Comparison of ENCODE assay signal across 9 mouse cellular contexts in the genomic region with DNA sequence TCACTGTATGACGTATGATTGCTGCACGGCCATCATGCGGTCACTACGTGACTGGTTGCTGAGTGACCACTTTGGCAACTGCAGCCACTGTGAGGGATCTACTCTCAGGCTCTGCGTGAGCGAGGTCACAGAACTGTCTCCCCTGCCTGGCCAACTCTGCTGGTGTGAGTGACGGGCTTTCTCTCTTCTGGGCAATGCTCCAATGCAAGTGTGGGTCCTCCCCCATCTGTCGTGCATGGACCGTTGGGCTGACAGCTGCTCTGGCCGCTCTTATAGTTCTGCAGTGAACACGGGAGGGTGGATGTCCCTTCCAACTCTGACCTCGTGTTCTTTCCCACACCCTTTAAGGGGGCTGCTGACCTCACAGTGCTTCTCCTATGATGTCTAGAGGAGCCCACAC. TPM values are rescaled to one million over a fixed set of nuclear protein-coding genes. Genes with fewer than 3 reads are reported as not detected.
DNase-seq lines count a peak whose midpoint lies in the region; ATAC-seq and TF ChIP-seq lines count a peak whose summit lies in the region.
"Had no signal": no experiment of that assay in that cellular context is flagged by ENCODE, and none has a peak within 500 bp of the region (broad histone marks: within the 10 kb centered on the region; RNA-seq: fewer than 3 reads in every experiment).

No protein-coding gene starts in this region.

- no peaks in the 10 kb centered on the region for H3K27me3 ChIP-seq in megakaryocyte, embryonic 14.5 days (replicated peaks)
- H3K27me3 ChIP-seq in intestine, postnatal 0 days (replicated peaks; ENCODE audit: control insufficient read depth, insufficient read depth, low read length) = no peaks in the 10 kb centered on the region
- no peaks in the 10 kb centered on the region for H3K27me3 ChIP-seq in lung, embryonic 16.5 days (ENCODE audit: control insufficient read depth, insufficient read depth, low read depth, low read length)

- no peak overlapping the region for H3K4me2 ChIP-seq in intestine, postnatal 0 days (replicated peaks; ENCODE audit: low read depth)
- peak overlapping the region; percentile 21 for H3K4me2 ChIP-seq in lung, embryonic 16.5 days (ENCODE audit: low read depth, low read length)

- no peak for ATAC-seq in megakaryocyte, adult 5-6 weeks (ENCODE audit: poor library complexity, severe bottlenecking)
- no peak for ATAC-seq in intestine, postnatal 0 days
- peak; percentile 80 for ATAC-seq in lung, embryonic 16.5 days (ENCODE audit: low read depth)
- no peak for ATAC-seq in erythroid progenitor cell, adult 5-6 weeks (replicated peaks; ENCODE audit: low FRiP score, poor library complexity, severe bottlenecking)

- DNase-seq in heart, adult 11 months = peak; percentile 98
- DNase-seq in embryo, embryonic 10 days (ENCODE audit: low spot score) = no peak

- H3K9ac ChIP-seq in intestine, postnatal 0 days (ENCODE audit: low read depth, low read length) = no peak overlapping the region
- H3K9ac ChIP-seq in lung, embryonic 16.5 days (ENCODE audit: low read length) = no peak overlapping the region

- TF ChIP-seq CTCF in intestine, postnatal 0 days (IDR thresholded peaks at IDR 0.05; ENCODE audit: low read depth) = no peak

- H3K36me3 ChIP-seq in megakaryocyte, embryonic 14.5 days (replicated peaks; ENCODE audit: low read length) = no peaks in the 10 kb centered on the region
- no peaks in the 10 kb centered on the region for H3K36me3 ChIP-seq in intestine, postnatal 0 days (ENCODE audit: control insufficient read depth, insufficient read depth)
- H3K36me3 ChIP-seq in lung, embryonic 16.5 days (ENCODE audit: control insufficient read depth, insufficient read depth, low read length) = no peaks in the 10 kb centered on the region

- no peaks in the 10 kb centered on the region for H3K9me3 ChIP-seq in megakaryocyte, embryonic 14.5 days
- H3K9me3 ChIP-seq in intestine, postnatal 0 days (ENCODE audit: control insufficient read depth) = no peaks in the 10 kb centered on the region
- H3K9me3 ChIP-seq in lung, embryonic 16.5 days (ENCODE audit: control insufficient read depth, low read length) = no peaks in the 10 kb centered on the region

- peak overlapping the region; percentile 10; the same call in 1 of the 2 replicates for H3K27ac ChIP-seq in intestine, postnatal 0 days (ENCODE audit: low read depth, low read length)
- peak overlapping the region; percentile 78 for H3K27ac ChIP-seq in lung, embryonic 16.5 days (ENCODE audit: low read length)

- peak overlapping the region; percentile 70 for H3K4me3 ChIP-seq in megakaryocyte, embryonic 14.5 days (replicated peaks)
- no peak overlapping the region for H3K4me3 ChIP-seq in intestine, postnatal 0 days (ENCODE audit: low read depth, low read length)
- no peak overlapping the region for H3K4me3 ChIP-seq in lung, embryonic 16.5 days (ENCODE audit: low read length)

- H3K4me1 ChIP-seq in megakaryocyte, embryonic 14.5 days = peaks cover 99% of the 10 kb centered on the region
- H3K4me1 ChIP-seq in intestine, postnatal 0 days (replicated peaks; ENCODE audit: control insufficient read depth, insufficient read depth, low read length) = no peaks in the 10 kb centered on the region
- peaks cover 35% of the 10 kb centered on the region for H3K4me1 ChIP-seq in lung, embryonic 16.5 days (replicated peaks; ENCODE audit: control insufficient read depth, insufficient read depth, low read length)

- WGBS in intestine, postnatal 0 days = 52% methylated on average over 12 of the region's 12 CpGs
- WGBS in lung, embryonic 16.5 days = 29% methylated on average over 12 of the region's 12 CpGs

RNA-seq across cellular contexts. Expression of gene Egfl7, which starts 6.4 kb away (rescaled TPM):
- polyA plus RNA-seq in megakaryocyte, embryonic 14.5 days (2012; ENCODE audit: insufficient read depth, low replicate concordance) = 19.7 and 90.5 TPM in 2 replicates
- total RNA-seq in megakaryocyte, adult 5-6 weeks (2015) = 1.6 and 3.1 TPM in 2 replicates
- total RNA-seq in megakaryocyte, adult 5-6 weeks (2017) = 3.7 and 3.9 TPM in 2 replicates
- polyA plus RNA-seq in intestine, postnatal 0 days (2015; fragmentation: Nextera tagmentation; extraction: Ambion mirVana) = 54.4 and 65.2 TPM in 2 replicates
- 371 and 375 TPM in 2 replicates for polyA plus RNA-seq in lung, embryonic 16.5 days (2015; fragmentation: Nextera tagmentation; extraction: Ambion mirVana)
- 3.8 and 7.2 TPM in 2 replicates for total RNA-seq in erythroid progenitor cell, adult 5-6 weeks (2015; ENCODE audit: low replicate concordance)
- 0.77 and 7.2 TPM in 2 replicates for total RNA-seq in erythroid progenitor cell, adult 5-6 weeks (2017; ENCODE audit: low replicate concordance)

RNA-seq across cellular contexts. Expression of gene Gm20532, which starts 13.0 kb away (rescaled TPM):
- not detected in 2 replicates for polyA plus RNA-seq in megakaryocyte, embryonic 14.5 days (2012; ENCODE audit: insufficient read depth, low replicate concordance)
- total RNA-seq in megakaryocyte, adult 5-6 weeks (2015) = 0.36 TPM in 1 of 2 replicates, not detected in the other
- total RNA-seq in megakaryocyte, adult 5-6 weeks (2017) = not detected in 2 replicates
- polyA plus RNA-seq in intestine, postnatal 0 days (2015; fragmentation: Nextera tagmentation; extraction: Ambion mirVana) = not detected in 2 replicates
- not detected in 2 replicates for polyA plus RNA-seq in lung, embryonic 16.5 days (2015; fragmentation: Nextera tagmentation; extraction: Ambion mirVana)
- total RNA-seq in erythroid progenitor cell, adult 5-6 weeks (2015; ENCODE audit: low replicate concordance) = not detected in 2 replicates
- total RNA-seq in erythroid progenitor cell, adult 5-6 weeks (2017; ENCODE audit: low replicate concordance) = 1.9 TPM in 1 of 2 replicates, not detected in the other
- total RNA-seq: hematopoietic stem cell, adult 5-6 weeks; neutrophil, adult 5-6 weeks had no signal

RNA-seq across cellular contexts. Expression of gene Agpat2, which starts 30.8 kb away (rescaled TPM):
- 34.1 and 41.8 TPM in 2 replicates for polyA plus RNA-seq in megakaryocyte, embryonic 14.5 days (2012; ENCODE audit: insufficient read depth, low replicate concordance)
- 37.0 and 41.9 TPM in 2 replicates for total RNA-seq in megakaryocyte, adult 5-6 weeks (2015)
- 38.1 and 43.6 TPM in 2 replicates for total RNA-seq in megakaryocyte, adult 5-6 weeks (2017)
- polyA plus RNA-seq in intestine, postnatal 0 days (2015; fragmentation: Nextera tagmentation; extraction: Ambion mirVana) = 124 and 128 TPM in 2 replicates
- 43.0 and 44.8 TPM in 2 replicates for polyA plus RNA-seq in lung, embryonic 16.5 days (2015; fragmentation: Nextera tagmentation; extraction: Ambion mirVana)
- 12.2 and 12.6 TPM in 2 replicates for total RNA-seq in erythroid progenitor cell, adult 5-6 weeks (2015; ENCODE audit: low replicate concordance)
- 6.2 and 12.0 TPM in 2 replicates for total RNA-seq in erythroid progenitor cell, adult 5-6 weeks (2017; ENCODE audit: low replicate concordance)

RNA-seq across cellular contexts. Expression of gene Fam69b, which starts 54.9 kb away (rescaled TPM):
- 1.2 TPM in 1 of 2 replicates, not detected in the other for polyA plus RNA-seq in megakaryocyte, embryonic 14.5 days (2012; ENCODE audit: insufficient read depth, low replicate concordance)
- 0.33 TPM in 1 of 2 replicates, not detected in the other for total RNA-seq in megakaryocyte, adult 5-6 weeks (2015)
- total RNA-seq in megakaryocyte, adult 5-6 weeks (2017) = 0.11 and 0.33 TPM in 2 replicates
- 6.8 and 6.9 TPM in 2 replicates for polyA plus RNA-seq in intestine, postnatal 0 days (2015; fragmentation: Nextera tagmentation; extraction: Ambion mirVana)
- polyA plus RNA-seq in lung, embryonic 16.5 days (2015; fragmentation: Nextera tagmentation; extraction: Ambion mirVana) = 16.5 and 17.1 TPM in 2 replicates
- total RNA-seq in erythroid progenitor cell, adult 5-6 weeks (2015; ENCODE audit: low replicate concordance) = not detected in 2 replicates
- total RNA-seq in erythroid progenitor cell, adult 5-6 weeks (2017; ENCODE audit: low replicate concordance) = not detected in 2 replicates
- total RNA-seq: neutrophil, adult 5-6 weeks had no signal

RNA-seq across cellular contexts. Expression of gene Notch1, which starts 56.9 kb away (rescaled TPM):
- polyA plus RNA-seq in megakaryocyte, embryonic 14.5 days (2012; ENCODE audit: insufficient read depth, low replicate concordance) = 1.2 and 4.2 TPM in 2 replicates
- 37.6 and 43.0 TPM in 2 replicates for total RNA-seq in megakaryocyte, adult 5-6 weeks (2015)
- total RNA-seq in megakaryocyte, adult 5-6 weeks (2017) = 22.3 and 48.3 TPM in 2 replicates
- 3.6 and 3.7 TPM in 2 replicates for polyA plus RNA-seq in intestine, postnatal 0 days (2015; fragmentation: Nextera tagmentation; extraction: Ambion mirVana)
- 20.5 and 22.0 TPM in 2 replicates for polyA plus RNA-seq in lung, embryonic 16.5 days (2015; fragmentation: Nextera tagmentation; extraction: Ambion mirVana)
- total RNA-seq in erythroid progenitor cell, adult 5-6 weeks (2015; ENCODE audit: low replicate concordance) = 5.4 and 9.0 TPM in 2 replicates
- 1.5 and 6.0 TPM in 2 replicates for total RNA-seq in erythroid progenitor cell, adult 5-6 weeks (2017; ENCODE audit: low replicate concordance)
